Mouse (Mus musculus) frontal cortex, postnatal 14 days (tissue): ENCODE results near the gene 9830107B12Rik.

Experiments
- DNase-seq, 2 experiments: peaks; one replicate each; pipeline ENCODE4 v3.0.0; 2022; ENCODE audit warnings: low spot score in 2 of 2

9830107B12Rik gene

DNA sequence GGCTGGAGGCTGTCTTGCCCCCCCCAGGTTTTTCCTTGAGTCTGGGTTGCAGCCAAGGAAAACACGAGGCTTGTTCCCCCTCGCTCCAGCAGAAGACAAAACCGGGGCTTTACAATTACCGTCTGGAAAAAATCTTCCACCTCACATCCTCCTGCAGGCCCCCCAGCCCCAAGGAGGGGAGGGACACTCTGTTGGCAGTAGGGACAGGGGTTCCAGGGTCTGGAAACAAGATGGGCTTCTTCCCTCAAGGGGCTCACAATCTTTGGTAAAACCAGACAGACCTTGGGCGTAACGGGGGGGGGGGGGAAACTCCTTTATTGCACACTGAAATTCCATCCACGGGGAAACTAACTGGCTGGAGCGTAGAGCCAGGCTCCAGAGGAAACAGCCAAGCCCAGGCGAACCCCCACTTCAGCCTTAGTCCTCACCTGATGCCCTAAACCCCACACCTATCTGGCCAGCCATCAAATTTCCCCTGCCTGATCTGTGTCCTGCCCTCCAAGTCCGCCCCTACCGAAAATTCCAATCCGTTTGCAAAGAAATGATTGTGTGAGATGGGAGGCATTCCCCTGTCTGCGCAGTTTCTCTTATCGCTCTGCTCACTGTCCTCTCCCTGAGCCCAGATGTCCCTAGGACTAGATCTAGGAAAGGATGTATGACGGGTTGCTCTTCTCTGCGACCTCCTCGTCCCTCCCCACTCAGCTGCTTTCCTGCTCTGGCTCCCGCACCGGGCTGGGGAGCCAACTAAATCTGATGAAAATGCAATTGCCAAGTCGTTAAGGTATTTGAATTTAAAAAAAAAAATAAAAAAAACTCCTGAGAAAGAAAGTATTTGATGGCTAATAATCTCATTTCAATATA is 51.0 kb downstream of the 9830107B12Rik start:
- no peak for DNase-seq

DNA sequence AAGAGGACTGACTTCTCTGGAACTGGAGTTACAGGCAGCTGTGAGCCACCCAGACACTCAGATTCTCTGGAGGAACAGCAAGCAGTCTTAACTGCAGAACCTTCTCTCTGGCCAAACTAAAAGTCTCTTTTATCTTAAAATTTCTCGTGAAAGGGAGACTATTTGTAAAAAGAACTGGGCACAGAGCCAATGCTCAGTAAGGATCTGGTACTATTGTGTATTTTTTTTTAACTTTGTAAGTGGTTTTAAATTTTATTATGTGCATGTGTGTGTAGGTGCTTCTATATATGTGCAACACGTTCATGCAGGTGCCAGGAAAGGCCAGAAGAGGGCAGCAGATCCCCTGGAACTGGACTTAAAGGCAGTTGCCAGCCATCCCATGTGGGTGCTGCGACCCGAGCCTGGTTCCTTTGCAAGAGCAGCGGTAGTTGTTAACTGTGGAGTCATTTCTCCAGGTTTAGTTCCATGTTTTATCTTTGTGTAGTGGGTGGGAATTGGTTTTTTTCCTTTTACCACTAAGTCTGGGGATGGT is 52.7 kb downstream of the 9830107B12Rik start:
- DNase-seq, result no peak

DNA sequence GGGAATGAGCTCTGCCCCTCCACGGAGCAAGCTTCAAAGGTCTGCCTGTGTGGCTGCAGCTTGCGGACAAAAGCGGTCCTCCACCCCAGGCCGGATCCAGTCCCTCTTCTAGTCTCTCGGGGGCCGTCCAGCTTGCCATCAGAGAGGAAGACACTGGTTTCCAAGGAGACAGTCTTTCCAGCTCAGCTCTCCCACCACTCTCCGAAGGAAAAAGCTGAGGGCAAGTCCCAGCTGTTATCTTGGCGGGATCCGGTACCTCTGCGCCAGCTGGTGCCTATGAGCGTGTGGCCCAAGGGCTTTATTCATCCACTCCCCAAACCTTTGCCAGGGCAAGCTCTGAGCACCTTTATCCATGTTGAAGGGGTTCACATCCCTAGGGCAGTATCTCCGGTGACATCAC is 55.8 kb downstream of the 9830107B12Rik start:
- DNase-seq, result no peak

DNA sequence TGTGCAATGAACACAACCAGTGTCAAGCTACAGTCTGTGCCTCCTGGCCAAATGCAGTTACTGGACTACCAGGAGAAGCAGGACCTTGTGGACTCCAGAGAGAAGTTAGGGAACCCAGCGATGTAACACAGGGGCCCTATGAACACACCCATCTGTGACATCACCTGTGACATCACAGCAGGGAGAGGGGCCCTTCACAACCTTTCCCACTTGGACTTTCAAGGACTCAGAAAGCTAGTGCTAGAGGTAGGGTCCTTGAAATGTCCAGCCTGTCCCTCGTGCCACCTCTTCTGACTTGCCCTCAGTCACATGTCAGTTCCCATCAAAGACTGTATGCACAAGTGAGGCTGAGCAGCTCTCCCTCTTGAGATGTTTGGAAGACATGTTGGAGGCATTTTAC is 56.6 kb downstream of the 9830107B12Rik start:
- DNase-seq, result no peak

DNA sequence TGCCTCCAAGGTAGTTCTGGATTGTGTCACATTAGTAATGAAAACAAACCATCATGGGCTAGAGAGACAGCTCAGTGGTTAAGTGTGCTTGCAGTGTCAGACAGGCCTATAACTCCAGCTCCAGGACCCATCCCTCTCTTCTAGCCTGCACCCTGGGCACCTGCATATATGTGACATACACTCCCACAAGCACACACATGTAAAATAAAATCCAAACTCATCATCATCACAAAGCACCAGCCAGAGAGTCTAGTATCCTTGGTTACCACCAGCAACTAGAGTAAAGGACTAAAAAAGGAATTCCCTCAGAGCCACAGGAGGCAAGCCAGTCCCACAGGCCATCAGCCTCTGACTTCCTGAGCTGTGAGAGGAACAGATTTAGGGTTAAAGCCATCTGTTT is 57.0 kb downstream of the 9830107B12Rik start, which contains the start of gene 1700067P10Rik:
1700067P10Rik (plus strand) TSS at position 301 of the 400 bp plus-strand sequence.
- no peak for DNase-seq

DNA sequence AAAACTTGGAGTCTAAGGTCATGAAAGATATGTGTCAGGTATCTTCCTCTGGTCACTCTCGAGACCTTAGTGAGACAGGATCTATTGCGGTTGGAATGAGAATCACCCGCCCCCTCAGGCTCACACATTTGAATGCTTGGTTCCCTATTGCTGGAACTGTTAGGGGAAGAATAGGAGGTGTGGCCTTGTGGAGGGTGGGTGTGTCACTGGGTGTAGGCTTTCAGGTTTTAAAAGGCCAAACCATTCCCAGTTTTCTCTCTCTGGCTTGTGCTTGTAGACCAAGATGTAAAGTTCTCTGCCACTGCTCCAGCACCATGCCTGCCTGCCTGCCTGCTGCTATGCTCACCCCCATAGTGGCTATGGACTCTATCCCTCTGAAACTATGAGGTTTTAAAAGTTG is 65.4 kb downstream of the 9830107B12Rik start:
- DNase-seq, result no peak
